Mouse (Mus musculus) heart, embryonic 14.5 days (tissue): ENCODE measurements around the gene Slc44a1. TPM values are rescaled to one million over a fixed set of nuclear protein-coding genes. Genes with fewer than 3 reads are reported as not detected.

Experiments used
- ATAC-seq: fragments of 200-750 bp; cut with Nextera tagmentation; 2 replicates; pipeline ENCODE4 v1.8.0; 2017; ENCODE audit warnings: low read depth, moderate TSS enrichment; ENCODE audit not compliant: insufficient number of reproducible peaks, insufficient read depth, low FRiP score
- H3K27ac ChIP-seq, 2 experiments: fragments of 200-500 bp in 1 of 2; fragments of 300-500 bp in 1 of 2; sonication (generic) in 1 of 2; replicated peaks in 1 of 2; 2 replicates each; pipeline ENCODE4 v1.5.1; 2012 to 2014; ENCODE audit warnings: low read depth in 2 of 2, low read length in 2 of 2, control low read depth in 1 of 2, mild to moderate bottlenecking in 1 of 2, mixed read lengths in 1 of 2; ENCODE audit not compliant: control insufficient read depth in 1 of 2, insufficient read depth in 1 of 2
- H3K27me3 ChIP-seq: fragments of 300-500 bp; sonication (generic); 2 replicates; pipeline ENCODE4 v1.6.1; 2014; ENCODE audit warnings: mild to moderate bottlenecking, low read length, control low read depth; ENCODE audit not compliant: control insufficient read depth, insufficient read depth
- H3K36me3 ChIP-seq: fragments of 300-500 bp; sonication (generic); 2 replicates; pipeline ENCODE4 v1.6.1; 2014; ENCODE audit warnings: mild to moderate bottlenecking, control low read depth, low read length, mixed read lengths; ENCODE audit not compliant: control insufficient read depth, insufficient read depth
- H3K4me1 ChIP-seq, 2 experiments: fragments of 200-500 bp in 1 of 2; fragments of 300-500 bp in 1 of 2; sonication (generic) in 1 of 2; 2 replicates each; pipeline ENCODE4 v1.6.1; 2012 to 2014; ENCODE audit warnings: low read length in 2 of 2, control low read depth in 1 of 2, mixed read lengths in 1 of 2; ENCODE audit not compliant: control insufficient read depth in 2 of 2, insufficient read depth in 2 of 2
- H3K4me2 ChIP-seq: fragments of 300-500 bp; sonication (generic); 2 replicates; pipeline ENCODE4 v1.6.1; 2014; ENCODE audit warnings: mild to moderate bottlenecking, low read length
- H3K4me3 ChIP-seq, 2 experiments: fragments of 200-500 bp in 1 of 2; fragments of 300-500 bp in 1 of 2; sonication (generic) in 1 of 2; 2 replicates each; pipeline ENCODE4 v1.5.1; 2012 to 2014; ENCODE audit warnings: low read length in 2 of 2, mild to moderate bottlenecking in 2 of 2, control low read depth in 1 of 2, low read depth in 1 of 2, moderate library complexity in 1 of 2; ENCODE audit not compliant: control insufficient read depth in 1 of 2, insufficient read depth in 1 of 2
- H3K9ac ChIP-seq: fragments of 300-500 bp; sonication (generic); 2 replicates; pipeline ENCODE4 v1.6.1; 2014; ENCODE audit warnings: mild to moderate bottlenecking, low read length
- H3K9me3 ChIP-seq: fragments of 300-500 bp; sonication (generic); 2 replicates; pipeline ENCODE4 v1.6.1; 2016; ENCODE audit warnings: low read length, control low read depth; ENCODE audit not compliant: control insufficient read depth
- WGBS: fragments of 180-500 bp; shearing (Covaris S2); extraction: QIAGEN DNeasy Blood & Tissue Kit; methylation state at CpG from one replicate; pipeline ENCODE4 v1.1.7; 2014; 5-methylcytosine and 5-hydroxymethylcytosine counted together
- polyA plus RNA-seq: library from polyadenylated mRNA; unstranded; fragments of >200 nt; fragmentation: Nextera tagmentation; extraction: Ambion mirVana; gene quantifications from 2 replicates; pipeline ENCODE4 v1.2.1, GENCODE M21; 2014

Gene Slc44a1
- polyA plus RNA-seq, 1 experiment from 2014 or later = 34.0 TPM

- Histone ChIP-seq H3K36me3 (0 out of 2 replicates have a peak, but pooled peaks cover 4% of the 10 kb centered on the region), H3K4me1 (peaks cover 2 to 15% of the 10 kb centered on the region in 2 experiments; a peak in 2 of 4 replicates), H3K9ac (no peak overlapping the region), H3K9me3 (no peaks in the 10 kb centered on the region), H3K27me3 (no peaks in the 10 kb centered on the region), H3K4me2 (no peak overlapping the region), H3K27ac (no peak overlapping the region), H3K4me3 (no peak overlapping the region)
- ATAC-seq = no peak
- WGBS = 80% methylated on average over 6 of the region's 6 CpGs
Observed at GRCm38 (mm10) chr4:53525503-53525902, 85.3 kb downstream of the Slc44a1 start.

- WGBS = 89% methylated on average over 1 of the region's 1 CpGs
- no peak for ATAC-seq
- peaks cover 2 to 13% of the 10 kb centered on the region in 2 experiments; a peak in 2 of 4 replicates for H3K4me1 ChIP-seq
Observed at GRCm38 (mm10) chr4:53525994-53526393, 85.8 kb downstream of the Slc44a1 start.

GRCm38 (mm10) chr4:53526446-53526845 lies 86.2 kb downstream of the Slc44a1 start:
- no peaks in the 10 kb centered on the region for H3K27me3 ChIP-seq
- 36% methylated on average over 2 of the region's 2 CpGs for WGBS
- no peak overlapping the region for H3K4me2 ChIP-seq
- no peak overlapping the region; a peak in 1 of 4 replicates for H3K27ac ChIP-seq
- ATAC-seq = no peak
- no peaks in the 10 kb centered on the region for H3K9me3 ChIP-seq
- H3K4me3 ChIP-seq = no peak overlapping the region
- no peak overlapping the region for H3K9ac ChIP-seq
- H3K4me1 ChIP-seq = peaks cover 2 to 12% of the 10 kb centered on the region in 2 experiments; a peak in 2 of 4 replicates
- 0 out of 2 replicates have a peak, but pooled peaks cover 4% of the 10 kb centered on the region for H3K36me3 ChIP-seq

More at GRCm38 (mm10) chr4:53525994-53526393, 85.8 kb downstream of the Slc44a1 start:
- H3K4me3 ChIP-seq = no peak overlapping the region
- H3K4me2 ChIP-seq = no peak overlapping the region
- H3K9ac ChIP-seq = no peak overlapping the region
- no peak overlapping the region; a peak in 1 of 4 replicates for H3K27ac ChIP-seq
- 0 out of 2 replicates have a peak, but pooled peaks cover 4% of the 10 kb centered on the region for H3K36me3 ChIP-seq
- no peaks in the 10 kb centered on the region for H3K27me3 ChIP-seq
- no peaks in the 10 kb centered on the region for H3K9me3 ChIP-seq

GRCm38 (mm10) chr4:53535795-53536194 lies 95.6 kb downstream of the Slc44a1 start:
- no peaks in the 10 kb centered on the region for H3K9me3 ChIP-seq
- H3K36me3 ChIP-seq = no peaks in the 10 kb centered on the region
- no peak for ATAC-seq
- H3K9ac ChIP-seq = no peak overlapping the region
- 85% methylated on average over 12 of the region's 12 CpGs for WGBS
- 0 out of 4 replicates have a peak, but pooled peaks cover 0 to 2% of the 10 kb centered on the region in 2 experiments for H3K4me1 ChIP-seq
- H3K27me3 ChIP-seq = no peaks in the 10 kb centered on the region
- H3K4me2 ChIP-seq = no peak overlapping the region
- no peak overlapping the region for H3K27ac ChIP-seq
- no peak overlapping the region for H3K4me3 ChIP-seq

- no peak for ATAC-seq
- Histone ChIP-seq H3K9ac (no peak overlapping the region), H3K4me2 (no peak overlapping the region), H3K36me3 (peaks cover 3% of the 10 kb centered on the region), H3K27me3 (no peaks in the 10 kb centered on the region), H3K4me1 (0 out of 4 replicates have a peak, but pooled peaks cover 0 to 2% of the 10 kb centered on the region in 2 experiments), H3K27ac (no peak overlapping the region), H3K9me3 (no peaks in the 10 kb centered on the region), H3K4me3 (no peak overlapping the region)
Observed at GRCm38 (mm10) chr4:53537101-53537500, 96.9 kb downstream of the Slc44a1 start.

- Histone ChIP-seq H3K4me3 (no peak overlapping the region), H3K36me3 (peaks cover 7% of the 10 kb centered on the region), H3K27me3 (no peaks in the 10 kb centered on the region), H3K4me1 (0 out of 4 replicates have a peak, but pooled peaks cover 0 to 2% of the 10 kb centered on the region in 2 experiments), H3K4me2 (no peak overlapping the region), H3K27ac (no peak overlapping the region), H3K9ac (no peak overlapping the region), H3K9me3 (no peaks in the 10 kb centered on the region)
- no peak for ATAC-seq
- 71% methylated on average over 2 of the region's 2 CpGs for WGBS
Observed at GRCm38 (mm10) chr4:53537539-53537938, 97.3 kb downstream of the Slc44a1 start.

- Histone ChIP-seq H3K36me3 (peaks cover 9% of the 10 kb centered on the region), H3K4me2 (no peak overlapping the region), H3K4me1 (0 out of 4 replicates have a peak, but pooled peaks cover 0 to 2% of the 10 kb centered on the region in 2 experiments), H3K27me3 (no peaks in the 10 kb centered on the region), H3K9me3 (no peaks in the 10 kb centered on the region), H3K27ac (no peak overlapping the region), H3K9ac (no peak overlapping the region), H3K4me3 (no peak overlapping the region)
- 79% methylated on average over 11 of the region's 11 CpGs for WGBS
- no peak for ATAC-seq
Observed at GRCm38 (mm10) chr4:53538600-53538999, 98.4 kb downstream of the Slc44a1 start.

- WGBS = 87% methylated on average over 11 of the region's 11 CpGs
- Histone ChIP-seq H3K36me3 (peaks cover 18% of the 10 kb centered on the region), H3K9me3 (no peaks in the 10 kb centered on the region), H3K27ac (no peak overlapping the region), H3K4me3 (no peak overlapping the region), H3K4me2 (no peak overlapping the region), H3K9ac (no peak overlapping the region), H3K4me1 (0 out of 4 replicates have a peak, but pooled peaks cover 2 to 4% of the 10 kb centered on the region in 2 experiments), H3K27me3 (no peaks in the 10 kb centered on the region)
- ATAC-seq = no peak
Observed at GRCm38 (mm10) chr4:53539929-53540328, 99.7 kb downstream of the Slc44a1 start.
